Mouse (Mus musculus): ENCODE results near the gene Dcaf10. TPM values are rescaled to one million over a fixed set of nuclear protein-coding genes. Genes with fewer than 3 reads are reported as not detected.
A peak's percentile ranks its signal among the peaks of the same experiment; 100 is the strongest.

The Dcaf10 gene
- polyA plus RNA-seq, 2 experiments, result 4.0 to 6.8 TPM

GRCm38 (mm10) chr4:45408427-45409132, 66.7 kb downstream of the Dcaf10 start, which contains the start of gene Slc25a51:
Gene Slc25a51 (minus strand): TSS chr4:45408766.
- TF ChIP-seq EP300 (IDR thresholded peaks at IDR 0.05; ENCODE audit: low read depth) (0 out of 2 replicates have a peak, but pooled peaks have one; percentile 3), CTCF (IDR thresholded peaks at IDR 0.05; ENCODE audit: low read depth) (no peak)
- Histone ChIP-seq H3K27ac (peak within 1 kb of the TSS; percentile 100), H3K27me3 (ENCODE audit: control insufficient read depth, insufficient read depth, low read length) (peaks cover 11% of the 10 kb centered on the region), H3K4me3 (ENCODE audit: insufficient read depth in 1 of 2, low read depth in 2 of 2, low read length in 2 of 2) (peak within 1 kb of the TSS; percentile 67 to 96), H3K36me3 (replicated peaks; ENCODE audit: control insufficient read depth, insufficient read depth, low read depth) (peaks cover 22% of the 10 kb centered on the region), H3K9ac (replicated peaks) (peak within 1 kb of the TSS; percentile 100), H3K9me3 (ENCODE audit: control insufficient read depth, low read length) (no peaks in the 10 kb centered on the region), H3K4me2 (ENCODE audit: low read depth) (peak within 1 kb of the TSS; percentile 98), H3K4me1 (replicated peaks; ENCODE audit: control insufficient read depth in 2 of 2, insufficient read depth in 2 of 2, low read length in 1 of 2) (peaks cover 20 to 31% of the 10 kb centered on the region in 2 experiments)
- ATAC-seq (ENCODE audit: insufficient read depth), result peak; percentile 88
- DNase-seq (ENCODE audit: low read depth in 3 of 3, low spot score in 3 of 3), result peak; percentile 77 to 85 (median 79)
- under 1% methylated on average over 60 of the region's 67 CpGs for WGBS (ENCODE audit: insufficient replicate concordance)

GRCm38 (mm10) chr4:45409270-45409669, 67.4 kb downstream of the Dcaf10 start:
- Histone ChIP-seq H3K4me2 (ENCODE audit: low read depth) (peak overlapping the region; percentile 98), H3K4me1 (replicated peaks; ENCODE audit: control insufficient read depth in 2 of 2, insufficient read depth in 2 of 2, low read length in 1 of 2) (peaks cover 18 to 24% of the 10 kb centered on the region in 2 experiments), H3K9me3 (ENCODE audit: control insufficient read depth, low read length) (no peaks in the 10 kb centered on the region), H3K36me3 (replicated peaks; ENCODE audit: control insufficient read depth, insufficient read depth, low read depth) (peaks cover 15% of the 10 kb centered on the region), H3K4me3 (ENCODE audit: insufficient read depth in 1 of 2, low read depth in 2 of 2, low read length in 2 of 2) (peak overlapping the region; percentile 67 to 96), H3K9ac (replicated peaks) (peak overlapping the region; percentile 100), H3K27ac (peak overlapping the region; percentile 100), H3K27me3 (ENCODE audit: control insufficient read depth, insufficient read depth, low read length) (peaks cover 11% of the 10 kb centered on the region)
- peak; percentile 54 for ATAC-seq (ENCODE audit: insufficient read depth)
- WGBS (ENCODE audit: insufficient replicate concordance), result 2% methylated on average over 10 of the region's 10 CpGs
- DNase-seq (ENCODE audit: low read depth in 3 of 3, low spot score in 3 of 3), result peak; percentile 84 to 90 (median 87)
- TF ChIP-seq EP300 (IDR thresholded peaks at IDR 0.05; ENCODE audit: low read depth) (no peak), CTCF (IDR thresholded peaks at IDR 0.05; ENCODE audit: low read depth) (peak; percentile 44)

- no peak for TF ChIP-seq EP300 (IDR thresholded peaks at IDR 0.05; ENCODE audit: low read depth)
- TF ChIP-seq CTCF (IDR thresholded peaks at IDR 0.05; ENCODE audit: low read depth), result no peak
- no peak overlapping the region for H3K27ac ChIP-seq
- 69% methylated on average over 8 of the region's 8 CpGs for WGBS (ENCODE audit: insufficient replicate concordance)
Observed at GRCm38 (mm10) chr4:45411181-45411790, 69.4 kb downstream of the Dcaf10 start.

GRCm38 (mm10) chr4:45412433-45413192, 70.7 kb downstream of the Dcaf10 start:
- 72% methylated on average over 16 of the region's 16 CpGs for WGBS (ENCODE audit: insufficient replicate concordance)
- Histone ChIP-seq H3K4me1 (replicated peaks; ENCODE audit: control insufficient read depth in 2 of 2, insufficient read depth in 2 of 2, low read length in 1 of 2) (peaks cover 2 to 6% of the 10 kb centered on the region in 2 experiments; a peak in 3 of 4 replicates), H3K36me3 (replicated peaks; ENCODE audit: control insufficient read depth, insufficient read depth, low read depth) (no peaks in the 10 kb centered on the region), H3K4me3 (ENCODE audit: insufficient read depth in 1 of 2, low read depth in 2 of 2, low read length in 2 of 2) (no peak overlapping the region), H3K27me3 (ENCODE audit: control insufficient read depth, insufficient read depth, low read length) (peaks cover 14% of the 10 kb centered on the region), H3K27ac (no peak overlapping the region), H3K9me3 (ENCODE audit: control insufficient read depth, low read length) (no peaks in the 10 kb centered on the region), H3K4me2 (ENCODE audit: low read depth) (no peak overlapping the region), H3K9ac (replicated peaks) (no peak overlapping the region)
- no peak for ATAC-seq (ENCODE audit: insufficient read depth)
- TF ChIP-seq CTCF (IDR thresholded peaks at IDR 0.05; ENCODE audit: low read depth), result no peak
- no peak for TF ChIP-seq EP300 (IDR thresholded peaks at IDR 0.05; ENCODE audit: low read depth)
- DNase-seq (ENCODE audit: low read depth in 3 of 3, low spot score in 3 of 3), result no peak

More at GRCm38 (mm10) chr4:45411181-45411790, 69.4 kb downstream of the Dcaf10 start:
- peaks cover 3% of the 10 kb centered on the region; the same call in 1 of the 2 replicates for H3K36me3 ChIP-seq (replicated peaks; ENCODE audit: control insufficient read depth, insufficient read depth, low read depth)
- no peak overlapping the region for H3K9ac ChIP-seq (replicated peaks)
- ATAC-seq (ENCODE audit: insufficient read depth), result no peak
- H3K9me3 ChIP-seq (ENCODE audit: control insufficient read depth, low read length), result no peaks in the 10 kb centered on the region
- H3K4me2 ChIP-seq (ENCODE audit: low read depth), result no peak overlapping the region
- DNase-seq (ENCODE audit: low read depth in 3 of 3, low spot score in 3 of 3), result no peak
- peaks cover 8 to 15% of the 10 kb centered on the region in 2 experiments for H3K4me1 ChIP-seq (replicated peaks; ENCODE audit: control insufficient read depth in 2 of 2, insufficient read depth in 2 of 2, low read length in 1 of 2)
- H3K4me3 ChIP-seq (ENCODE audit: insufficient read depth in 1 of 2, low read depth in 2 of 2, low read length in 2 of 2), result no peak overlapping the region
- H3K27me3 ChIP-seq (ENCODE audit: control insufficient read depth, insufficient read depth, low read length), result peaks cover 14% of the 10 kb centered on the region

Measured in liver, embryonic 14.5 days (tissue).